Comparison of ENCODE assay signal across 32 mouse cellular contexts in the genomic region with DNA sequence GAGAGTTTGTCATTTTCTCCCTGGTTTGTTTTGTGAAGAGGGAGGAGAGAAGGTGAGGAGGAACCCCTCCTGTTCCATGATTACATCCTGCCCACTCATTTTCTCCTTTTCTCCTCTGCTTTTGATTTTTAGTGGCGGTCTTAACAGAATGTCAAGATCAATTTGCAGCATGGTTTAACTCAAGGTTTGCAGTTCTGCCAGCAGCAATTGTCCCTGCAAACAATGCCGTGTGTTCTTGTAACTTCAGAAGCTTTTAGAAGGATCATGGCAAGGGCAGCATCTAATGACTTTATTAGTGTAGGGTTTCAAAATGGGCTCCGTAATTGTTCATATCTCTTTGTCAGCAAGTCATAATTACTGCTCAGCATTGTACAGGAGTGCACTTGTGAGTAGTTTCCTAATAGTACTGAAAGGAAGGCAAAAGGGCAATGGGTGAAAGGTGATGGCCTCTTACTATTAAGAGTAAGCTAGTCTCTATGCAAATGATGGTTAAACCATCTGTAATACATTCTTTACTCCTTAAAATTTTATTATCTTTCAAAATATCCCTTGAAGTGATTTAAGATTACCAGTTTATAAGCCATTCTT.
DNase-seq lines count a peak whose midpoint lies in the region; ATAC-seq and TF ChIP-seq lines count a peak whose summit lies in the region.
"Had no signal": no experiment of that assay in that cellular context is flagged by ENCODE, and none has a peak within 500 bp of the region (broad histone marks: within the 10 kb centered on the region; RNA-seq: fewer than 3 reads in every experiment).

No protein-coding gene starts in this region.

- peak; percentile 85 for DNase-seq in liver, adult 2 months (ENCODE audit: extremely low read depth, low read depth, low spot score)
- no peak for DNase-seq in liver, embryonic 11.5 days (ENCODE audit: low spot score)
- peak; percentile 22 for DNase-seq in embryo, embryonic 10.5 days (ENCODE audit: low spot score)
- peak; percentile 16 for DNase-seq in gonadal fat pad, adult 2 months (ENCODE audit: low read depth)
- no peak for DNase-seq in thymus, postnatal 36 days
- DNase-seq in thymus, adult 18-20 months = no peak
- DNase-seq in gastrocnemius, adult 18-20 months (ENCODE audit: low spot score) = no peak
- DNase-seq: adrenal gland, postnatal 14 days; B cell, adult 2 months; cerebellum, adult 18-20 months; cerebellum, postnatal 10 days; gastrocnemius, adult 2 months; gastrocnemius, postnatal 36 days; heart, postnatal 14 days; kidney, postnatal 14 days; layer of hippocampus, adult 9-11 months; liver, postnatal 0 days; lung, postnatal 4 days; right cerebral cortex, postnatal 14 days; thymus, postnatal 14 days had no signal

- H3K9me3 ChIP-seq in liver, embryonic 11.5 days (ENCODE audit: control insufficient read depth, low read length) = no peaks in the 10 kb centered on the region
- H3K9me3 ChIP-seq: heart, embryonic 13.5 days; hindbrain, embryonic 10.5 days; hindbrain, embryonic 15.5 days; limb, embryonic 12.5 days; liver, embryonic 12.5 days; megakaryocyte, embryonic 14.5 days; midbrain, embryonic 12.5 days; neural tube, embryonic 13.5 days; stomach, embryonic 15.5 days had no signal

- peaks cover 8% of the 10 kb centered on the region for H3K4me1 ChIP-seq in liver, adult 2 months (ENCODE audit: control insufficient read depth, insufficient read depth, low read length)
- H3K4me1 ChIP-seq in liver, embryonic 11.5 days (replicated peaks; ENCODE audit: control insufficient read depth, insufficient read depth, low read length) = no peaks in the 10 kb centered on the region
- H3K4me1 ChIP-seq: heart, embryonic 13.5 days; hindbrain, embryonic 10.5 days; hindbrain, embryonic 15.5 days; limb, embryonic 12.5 days; liver, embryonic 12.5 days; megakaryocyte, embryonic 14.5 days; midbrain, embryonic 12.5 days; neural tube, embryonic 13.5 days; stomach, embryonic 15.5 days had no signal

- H3K36me3 ChIP-seq in liver, adult 2 months (ENCODE audit: control insufficient read depth, insufficient read depth, low read length) = no peaks in the 10 kb centered on the region
- no peaks in the 10 kb centered on the region for H3K36me3 ChIP-seq in liver, embryonic 11.5 days (ENCODE audit: control insufficient read depth, insufficient read depth, low read length)
- H3K36me3 ChIP-seq: hindbrain, embryonic 15.5 days had no signal

- 0 out of 2 replicates have a peak overlapping the region, but pooled peaks have one; percentile 29 for H3K9ac ChIP-seq in liver, adult 2 months (ENCODE audit: low read depth, low read length)
- H3K9ac ChIP-seq in liver, embryonic 11.5 days (ENCODE audit: low read depth, low read length) = no peak overlapping the region
- H3K9ac ChIP-seq: heart, embryonic 13.5 days; hindbrain, embryonic 15.5 days; limb, embryonic 12.5 days; liver, embryonic 12.5 days; liver, postnatal 0 days; midbrain, embryonic 12.5 days; neural tube, embryonic 13.5 days; stomach, embryonic 15.5 days had no signal

- no peaks in the 10 kb centered on the region for H3K27me3 ChIP-seq in liver, adult 2 months (ENCODE audit: control insufficient read depth, insufficient read depth, low read length)
- no peaks in the 10 kb centered on the region for H3K27me3 ChIP-seq in liver, embryonic 11.5 days (replicated peaks; ENCODE audit: control insufficient read depth, insufficient read depth, low read length)
- H3K27me3 ChIP-seq: heart, embryonic 13.5 days; hindbrain, embryonic 15.5 days; limb, embryonic 12.5 days; liver, embryonic 12.5 days; megakaryocyte, embryonic 14.5 days; midbrain, embryonic 12.5 days; neural tube, embryonic 13.5 days; stomach, embryonic 15.5 days had no signal

- H3K27ac ChIP-seq in liver, adult 2 months (replicated peaks; ENCODE audit: insufficient read depth, low read depth, low read length) = peak overlapping the region; percentile 69
- H3K27ac ChIP-seq in liver, embryonic 11.5 days (ENCODE audit: low read depth, low read length) = no peak overlapping the region
- H3K27ac ChIP-seq: gastrocnemius, adult 2 months; heart, embryonic 13.5 days; hindbrain, embryonic 10.5 days; hindbrain, embryonic 15.5 days; limb, embryonic 12.5 days; liver, embryonic 12.5 days; midbrain, embryonic 12.5 days; neural tube, embryonic 13.5 days; stomach, embryonic 15.5 days had no signal

- ATAC-seq in liver, embryonic 11.5 days (replicated peaks; ENCODE audit: low FRiP score) = no peak
- ATAC-seq: forebrain, embryonic 14.5 days; inflammation-experienced regulatory T-cells, adult 6 months; liver, embryonic 12.5 days; liver, postnatal 0 days had no signal

- no peak for TF ChIP-seq CTCF in liver, adult 2 months (IDR thresholded peaks at IDR 0.05; ENCODE audit: low read depth, low read length)

- 31% methylated on average over 3 of the region's 3 CpGs for WGBS in liver, adult 2 months
- 85% methylated on average over 3 of the region's 3 CpGs for WGBS in liver, embryonic 11.5 days

- H3K4me3 ChIP-seq in liver, adult 2 months (ENCODE audit: insufficient read depth, low read depth, low read length) = no peak overlapping the region
- no peak overlapping the region for H3K4me3 ChIP-seq in liver, embryonic 11.5 days (ENCODE audit: low read depth, low read length)
- H3K4me3 ChIP-seq: gastrocnemius, adult 2 months; heart, embryonic 13.5 days; hindbrain, embryonic 10.5 days; hindbrain, embryonic 15.5 days; limb, embryonic 12.5 days; liver, embryonic 12.5 days; megakaryocyte, embryonic 14.5 days; midbrain, embryonic 12.5 days; myocyte; neural tube, embryonic 13.5 days; stomach, embryonic 15.5 days had no signal

- no peak overlapping the region for H3K4me2 ChIP-seq in liver, embryonic 11.5 days
- H3K4me2 ChIP-seq: heart, embryonic 13.5 days; hindbrain, embryonic 15.5 days; limb, embryonic 12.5 days; liver, embryonic 12.5 days; midbrain, embryonic 12.5 days; neural tube, embryonic 13.5 days; stomach, embryonic 15.5 days had no signal

- TF ChIP-seq POLR2A in liver, adult 2 months (IDR thresholded peaks at IDR 0.05; ENCODE audit: extremely low read depth, insufficient read depth, low read length) = no peak

- no peaks in the 10 kb centered on the region; the same call in 1 of the 2 replicates for H3K79me2 ChIP-seq in liver, adult 2 months (ENCODE audit: control insufficient read depth, insufficient read depth, low read length)

Comparison
In these comparisons a context has a peak if more than half of its experiments do, and no peak if none do; other contexts are left out.
1. DNase-seq: peak in liver, adult 2 months (single experiment), embryo, embryonic 10.5 days (single experiment) and gonadal fat pad, adult 2 months (single experiment); none in liver, embryonic 11.5 days (single experiment), thymus, postnatal 36 days (0 of 2), thymus, adult 18-20 months (0 of 2) and gastrocnemius, adult 18-20 months (single experiment).